Mouse (Mus musculus) small intestine, adult 2 months (tissue): ENCODE data around the gene Spata18. TPM values are rescaled to one million over a fixed set of nuclear protein-coding genes. Genes with fewer than 3 reads are reported as not detected.

Source experiments
- H3K27ac ChIP-seq: fragments of 200-500 bp; 2 replicates; pipeline ENCODE4 v1.5.1; 2012; ENCODE audit warnings: low read depth, low read length, control low read depth, inconsistent platforms; ENCODE audit not compliant: insufficient read depth
- H3K27me3 ChIP-seq: fragments of 200-500 bp; 2 replicates; pipeline ENCODE4 v1.6.1; 2012; ENCODE audit warnings: mild to moderate bottlenecking, moderate library complexity, low read length, inconsistent platforms; ENCODE audit not compliant: control insufficient read depth, insufficient read depth
- H3K36me3 ChIP-seq: fragments of 200-500 bp; 2 replicates; pipeline ENCODE4 v1.6.1; 2012; ENCODE audit warnings: mild to moderate bottlenecking, low read length, control low read depth, inconsistent platforms; ENCODE audit not compliant: control insufficient read depth, insufficient read depth
- H3K4me1 ChIP-seq: fragments of 200-500 bp; 2 replicates; pipeline ENCODE4 v1.6.1; 2012; ENCODE audit warnings: low read length, inconsistent platforms, mixed read lengths; ENCODE audit not compliant: control insufficient read depth, insufficient read depth, insufficient read length
- H3K4me3 ChIP-seq: fragments of 200-500 bp; 2 replicates; pipeline ENCODE4 v1.5.1; 2012; ENCODE audit warnings: low read depth, mild to moderate bottlenecking, control low read depth, inconsistent platforms, low read length, moderate library complexity
- CTCF ChIP-seq: fragments of 200-500 bp; IDR thresholded peaks from 2 replicates; pipeline ENCODE4 v1.5.1; 2012; ENCODE audit warnings: low read depth, mild to moderate bottlenecking, control low read depth, inconsistent platforms, low read length, moderate library complexity, mixed read lengths; ENCODE audit not compliant: insufficient replicate concordance, insufficient read length; ENCODE audit errors: extremely low read depth
- POLR2A ChIP-seq: fragments of 200-500 bp; IDR thresholded peaks from 2 replicates; pipeline ENCODE4 v1.6.1; 2012; ENCODE audit warnings: low read depth, mild to moderate bottlenecking, control low read depth, inconsistent platforms, low read length, moderate library complexity
- WGBS: fragments of 180-500 bp; shearing (Covaris S2); methylation state at CpG from one replicate; pipeline ENCODE4 v1.1.7; 2018; 5-methylcytosine and 5-hydroxymethylcytosine counted together
- polyA plus RNA-seq: library from polyadenylated mRNA; depleted of rRNA; stranded (reverse); fragments of >200 nt; gene quantifications from 2 replicates; pipeline ENCODE4 v1.2.3, GENCODE M21; 2012; rRNA removed

Spata18 gene
- polyA plus RNA-seq, 1 experiment: not detected

DNA sequence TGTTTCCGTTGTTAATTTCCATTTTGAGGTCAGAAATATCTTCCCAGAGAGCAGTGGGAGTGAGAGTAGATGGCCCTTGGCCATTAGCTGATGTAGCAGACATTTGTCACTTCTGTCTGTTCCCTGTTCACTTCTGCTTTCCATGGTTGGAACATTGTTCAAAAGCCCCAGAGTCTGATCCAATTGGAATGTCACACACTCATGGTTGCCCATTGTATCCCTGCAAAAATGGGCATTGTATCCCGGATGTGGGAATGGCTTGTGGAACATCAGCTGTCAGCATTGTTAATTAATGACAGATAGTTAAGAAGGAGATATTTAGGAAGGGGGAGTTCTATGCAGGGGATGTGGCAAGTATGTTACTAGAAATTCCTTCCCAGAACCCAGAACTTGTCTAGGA lies 65.8 kb downstream of the Spata18 start:
- Histone ChIP-seq H3K4me1 (no peaks in the 10 kb centered on the region), H3K27me3 (no peaks in the 10 kb centered on the region), H3K36me3 (no peaks in the 10 kb centered on the region), H3K27ac (no peak overlapping the region), H3K4me3 (no peak overlapping the region)
- TF ChIP-seq CTCF (no peak), POLR2A (no peak)
- WGBS: 62% methylated on average over 2 of the region's 2 CpGs

- Histone ChIP-seq H3K4me1 (no peaks in the 10 kb centered on the region), H3K27ac (no peak overlapping the region), H3K36me3 (no peaks in the 10 kb centered on the region), H3K4me3 (no peak overlapping the region), H3K27me3 (no peaks in the 10 kb centered on the region)
- 59% methylated on average over 21 of the region's 21 CpGs for WGBS
- TF ChIP-seq CTCF (no peak), POLR2A (no peak)
Observed at GRCm38 (mm10) chr5:73721682-73722282, 70.6 kb downstream of the Spata18 start.

- no peak for TF ChIP-seq CTCF
- no peak for TF ChIP-seq POLR2A
- Histone ChIP-seq H3K4me3 (no peak overlapping the region), H3K27ac (no peak overlapping the region), H3K27me3 (no peaks in the 10 kb centered on the region), H3K36me3 (no peaks in the 10 kb centered on the region), H3K4me1 (no peaks in the 10 kb centered on the region)
- 87% methylated on average over 4 of the region's 4 CpGs for WGBS
Observed at GRCm38 (mm10) chr5:73725981-73726380, 74.8 kb downstream of the Spata18 start.

DNA sequence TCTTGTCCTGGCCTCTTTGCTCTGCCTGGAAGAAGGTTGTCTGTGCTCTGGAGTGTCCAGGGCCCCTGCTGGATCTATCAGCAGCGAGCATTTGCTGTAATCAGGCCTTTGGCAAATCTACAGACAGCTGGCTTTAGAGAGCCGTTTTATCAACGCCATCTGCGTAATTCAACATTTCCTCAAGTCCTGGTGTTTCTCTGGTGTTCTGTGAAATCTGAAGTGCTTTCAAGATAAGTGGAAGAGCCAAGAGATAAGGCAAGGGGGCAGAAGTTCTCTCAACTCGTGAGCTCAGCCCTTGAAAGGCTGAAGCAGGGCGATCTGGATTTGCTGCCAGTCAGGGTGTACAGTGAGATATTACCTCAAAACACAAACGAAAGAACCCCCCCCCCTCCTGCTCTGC lies 77.5 kb downstream of the Spata18 start:
- H3K36me3 ChIP-seq: no peaks in the 10 kb centered on the region
- H3K4me1 ChIP-seq: no peaks in the 10 kb centered on the region
- no peak overlapping the region for H3K27ac ChIP-seq
- no peak for TF ChIP-seq POLR2A
- no peak for TF ChIP-seq CTCF
- no peak overlapping the region for H3K4me3 ChIP-seq
- H3K27me3 ChIP-seq: no peaks in the 10 kb centered on the region
- 26% methylated on average over 7 of the region's 7 CpGs for WGBS

Other genes with a start within 250 kb of the Spata18 start
- gene Cwh43, start 245.3 kb upstream of the Spata18 start, polyA plus RNA-seq: 0.32 and 6.7 TPM in 2 replicates
- 1.6 and 2.8 TPM in 2 replicates for gene Dcun1d4, start 170.4 kb upstream of the Spata18 start, polyA plus RNA-seq
- 6.2 and 14.8 TPM in 2 replicates for gene Lrrc66, start 18.9 kb upstream of the Spata18 start, polyA plus RNA-seq
- 0.67 and 1.1 TPM in 2 replicates for gene Sgcb, start 3.6 kb upstream of the Spata18 start, polyA plus RNA-seq